Mouse (Mus musculus) cerebellum, postnatal 4 days (tissue): ENCODE results near the gene Gimap7.
"Not testable (repeated sequence)": the region's sequence is repeated elsewhere in the genome, so short reads cannot be mapped to it uniquely, and the experiment has no call there.

Experiments
- DNase-seq, 2 experiments: peaks; one replicate each; pipeline ENCODE4 v3.0.0; 2022; ENCODE audit warnings: low spot score in 2 of 2, mixed read lengths in 1 of 2

Gene Gimap7

GRCm38 (mm10) chr6:48718455-48718854, at the start of gene Gimap7, which contains the start of gene Gm28053:
Gimap7 (plus strand) TSS chr6:48718621.
Gm28053 (plus strand) TSS chr6:48718607.
- no peak for DNase-seq

- DNase-seq, result no peak
Measured at GRCm38 (mm10) chr6:48669446-48669969, 48.9 kb upstream of the Gimap7 start.

GRCm38 (mm10) chr6:48674291-48675058, 43.9 kb upstream of the Gimap7 start:
- DNase-seq, result no peak

GRCm38 (mm10) chr6:48675400-48675930, 43.0 kb upstream of the Gimap7 start:
- DNase-seq, result no peak

GRCm38 (mm10) chr6:48675931-48676859, 42.2 kb upstream of the Gimap7 start, which contains the start of gene Gimap9:
Gimap9 (plus strand) TSS chr6:48676129.
- no peak for DNase-seq

GRCm38 (mm10) chr6:48676860-48677415, 41.5 kb upstream of the Gimap7 start:
- DNase-seq, result no peak

GRCm38 (mm10) chr6:48677492-48678345, 40.7 kb upstream of the Gimap7 start:
- DNase-seq, result no peak

GRCm38 (mm10) chr6:48678391-48678790, 40.0 kb upstream of the Gimap7 start:
- DNase-seq, result no peak

GRCm38 (mm10) chr6:48679701-48680100, 38.7 kb upstream of the Gimap7 start:
- no peak for DNase-seq

GRCm38 (mm10) chr6:48680421-48680820, 38.0 kb upstream of the Gimap7 start:
- no peak for DNase-seq

GRCm38 (mm10) chr6:48681472-48682090, 36.8 kb upstream of the Gimap7 start:
- DNase-seq, result no peak

GRCm38 (mm10) chr6:48682271-48682670, 36.1 kb upstream of the Gimap7 start:
- no peak for DNase-seq

- DNase-seq, result not testable (repeated sequence)
Measured at GRCm38 (mm10) chr6:48683263-48683821, 35.1 kb upstream of the Gimap7 start.

GRCm38 (mm10) chr6:48684319-48684718, 34.1 kb upstream of the Gimap7 start, which contains the start of gene Gimap4:
Gimap4 (plus strand) TSS chr6:48684549.
- no peak for DNase-seq

GRCm38 (mm10) chr6:48684806-48685205, 33.6 kb upstream of the Gimap7 start:
- DNase-seq, result no peak

- no peak for DNase-seq
Measured at GRCm38 (mm10) chr6:48685251-48685650, 33.2 kb upstream of the Gimap7 start.

GRCm38 (mm10) chr6:48685694-48686665, 32.4 kb upstream of the Gimap7 start:
- no peak for DNase-seq

GRCm38 (mm10) chr6:48687077-48687476, 31.3 kb upstream of the Gimap7 start:
- DNase-seq, result no peak

- no peak for DNase-seq
Measured at GRCm38 (mm10) chr6:48689320-48689719, 29.1 kb upstream of the Gimap7 start.
